Mouse (Mus musculus) urinary bladder, postnatal 14 days (tissue): Measurements from ENCODE around the gene Gm9918.
"Not testable (repeated sequence)": the region's sequence is repeated elsewhere in the genome, so short reads cannot be mapped to it uniquely, and the experiment has no call there.

Source experiments
- DNase-seq: peaks from one replicate; pipeline ENCODE4 v3.0.0; 2021; ENCODE audit warnings: low spot score

Gene Gm9918

DNA sequence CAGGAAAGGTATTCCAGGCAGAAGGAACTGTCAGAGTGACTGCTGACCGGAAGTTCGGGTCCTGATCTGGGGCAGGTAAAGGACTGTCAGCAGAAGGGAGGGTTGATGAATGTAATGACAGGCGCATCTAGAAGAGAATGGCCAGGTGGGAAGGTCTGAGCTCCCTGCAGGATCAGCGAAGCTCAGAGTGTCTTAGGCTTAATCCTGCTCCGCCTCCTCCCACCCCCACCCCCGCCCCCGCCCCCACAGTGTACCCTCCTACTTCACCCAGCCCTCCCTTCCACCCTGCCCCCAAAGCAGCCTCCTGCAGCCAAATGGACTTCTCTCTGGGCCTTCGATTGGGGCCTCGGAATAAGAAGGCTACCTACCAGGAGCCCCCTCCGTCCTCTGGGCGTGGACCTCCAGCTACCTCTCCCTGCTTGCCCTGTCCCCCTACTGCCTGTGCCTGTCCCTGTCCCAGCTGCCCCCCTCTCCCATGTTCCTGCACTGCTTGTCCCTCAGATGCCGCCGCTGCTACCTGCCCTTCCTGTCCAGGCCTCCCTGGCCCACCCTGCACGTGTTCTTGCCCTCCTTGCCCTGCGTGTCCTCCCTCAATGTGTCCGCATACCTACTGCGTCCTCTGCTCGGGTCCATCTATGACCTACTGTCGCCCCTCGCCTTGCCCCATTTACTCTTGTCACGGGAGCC is at the start of gene Gm9918:
Gene Gm9918 (plus strand): TSS at position 290 of the 687 bp plus-strand sequence.
- no peak for DNase-seq

DNA sequence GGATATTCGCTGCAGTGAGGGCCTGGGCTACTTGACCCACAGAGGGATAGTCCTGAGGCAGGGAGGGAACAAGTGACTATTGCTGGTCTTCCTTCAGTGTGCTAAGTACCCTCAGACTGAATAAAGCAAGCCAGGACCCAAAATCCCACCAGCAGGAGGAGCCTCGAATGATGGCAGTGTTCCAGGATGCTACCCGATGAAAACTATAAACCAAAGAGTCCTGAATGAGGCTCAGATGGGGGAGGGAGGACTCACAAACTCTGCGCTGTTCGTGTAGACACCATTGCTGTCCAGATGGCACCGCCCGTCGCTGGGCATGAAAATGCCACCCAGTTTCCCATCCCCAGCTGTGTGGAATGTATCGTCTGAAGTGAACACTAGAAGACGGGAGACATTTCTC is 48.0 kb upstream of the Gm9918 start:
- DNase-seq = no peak

DNA sequence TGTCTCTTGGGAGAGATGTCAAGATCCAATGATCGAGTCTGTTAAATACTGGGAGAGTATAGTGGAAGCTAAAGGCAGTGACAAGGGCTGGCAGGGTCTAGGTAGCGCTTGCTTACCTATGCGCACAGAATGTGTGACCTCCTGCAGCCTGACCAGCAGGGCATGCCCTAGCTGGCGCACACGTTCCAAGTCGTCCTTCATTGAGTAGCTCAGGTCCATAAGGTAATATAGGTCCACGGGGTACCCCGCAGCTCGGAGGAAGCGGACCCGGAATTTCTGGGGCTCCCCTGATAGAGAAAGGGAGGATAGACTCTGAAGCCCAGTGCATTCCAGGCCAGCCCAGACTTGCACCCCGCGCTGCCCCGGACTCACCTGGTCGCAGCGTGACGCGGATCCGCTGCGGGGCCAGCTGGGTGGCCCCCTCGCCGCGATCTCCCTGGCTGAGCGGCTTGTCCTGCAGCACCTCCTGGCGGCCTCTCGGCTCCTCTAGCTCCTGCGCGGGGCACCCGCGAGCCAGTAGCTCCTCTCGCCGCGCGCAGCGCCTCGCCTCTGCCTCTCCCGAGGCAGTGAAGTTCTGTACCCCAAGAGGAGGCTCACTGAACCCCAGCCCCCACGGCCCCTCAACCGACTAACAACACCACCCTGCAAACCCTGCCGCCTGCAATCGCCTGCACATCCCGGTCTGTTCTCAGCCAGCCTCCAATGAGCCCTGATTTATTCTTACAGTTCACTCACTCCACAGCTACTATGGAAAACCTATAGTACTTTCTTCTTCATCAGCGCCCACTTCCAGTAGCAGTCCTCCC is 46.0 kb upstream of the Gm9918 start:
- peak; percentile 89 for DNase-seq

DNA sequence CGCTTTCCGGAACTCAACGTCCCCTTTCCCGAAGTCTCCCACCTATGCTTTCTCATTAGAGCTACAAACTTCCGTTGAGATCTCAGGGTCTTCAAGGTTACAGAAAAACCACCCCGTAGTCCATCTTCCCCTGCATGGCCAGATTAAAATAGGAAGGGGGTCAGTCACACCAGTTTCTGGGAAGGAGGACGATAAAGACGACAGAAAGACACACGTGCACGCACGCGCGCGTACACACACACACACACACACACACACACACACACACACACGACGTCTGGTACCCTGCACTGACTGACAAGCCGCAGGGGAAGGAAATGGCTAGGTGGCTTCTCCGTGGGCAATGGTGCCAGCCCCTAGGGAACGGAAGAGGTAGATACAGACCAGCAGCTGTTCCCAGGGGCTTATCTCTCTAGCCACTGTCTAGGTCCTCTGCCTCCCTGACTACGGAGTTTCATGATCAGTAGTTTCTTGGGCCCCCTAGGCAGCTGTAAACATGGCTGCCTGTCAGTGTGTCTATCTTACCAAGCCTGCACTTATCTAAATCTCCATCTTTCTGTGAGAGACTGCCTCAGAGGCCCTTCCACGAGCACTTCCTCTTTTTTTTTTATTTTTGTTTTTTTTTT is 45.3 kb upstream of the Gm9918 start:
- DNase-seq = no peak

DNA sequence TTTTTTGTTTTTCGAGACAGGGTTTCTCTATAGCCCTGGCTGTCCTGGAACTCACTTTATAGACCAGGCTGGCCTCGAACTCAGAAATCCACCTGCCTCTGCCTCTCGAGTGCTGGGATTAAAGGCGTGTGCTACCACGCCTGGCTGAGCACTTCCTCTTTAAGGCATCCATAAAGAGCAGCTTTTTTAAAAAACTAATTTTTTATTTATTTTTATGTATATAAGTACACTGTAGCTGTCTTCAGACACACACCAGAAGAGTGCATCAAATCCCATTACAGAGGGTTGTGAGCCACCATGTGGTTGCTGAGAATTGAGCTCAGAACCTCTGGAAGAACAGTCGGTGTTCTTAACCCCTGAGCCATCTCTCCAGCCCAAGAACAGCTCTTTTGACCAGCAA is 44.7 kb upstream of the Gm9918 start:
- DNase-seq = not testable (repeated sequence)

DNA sequence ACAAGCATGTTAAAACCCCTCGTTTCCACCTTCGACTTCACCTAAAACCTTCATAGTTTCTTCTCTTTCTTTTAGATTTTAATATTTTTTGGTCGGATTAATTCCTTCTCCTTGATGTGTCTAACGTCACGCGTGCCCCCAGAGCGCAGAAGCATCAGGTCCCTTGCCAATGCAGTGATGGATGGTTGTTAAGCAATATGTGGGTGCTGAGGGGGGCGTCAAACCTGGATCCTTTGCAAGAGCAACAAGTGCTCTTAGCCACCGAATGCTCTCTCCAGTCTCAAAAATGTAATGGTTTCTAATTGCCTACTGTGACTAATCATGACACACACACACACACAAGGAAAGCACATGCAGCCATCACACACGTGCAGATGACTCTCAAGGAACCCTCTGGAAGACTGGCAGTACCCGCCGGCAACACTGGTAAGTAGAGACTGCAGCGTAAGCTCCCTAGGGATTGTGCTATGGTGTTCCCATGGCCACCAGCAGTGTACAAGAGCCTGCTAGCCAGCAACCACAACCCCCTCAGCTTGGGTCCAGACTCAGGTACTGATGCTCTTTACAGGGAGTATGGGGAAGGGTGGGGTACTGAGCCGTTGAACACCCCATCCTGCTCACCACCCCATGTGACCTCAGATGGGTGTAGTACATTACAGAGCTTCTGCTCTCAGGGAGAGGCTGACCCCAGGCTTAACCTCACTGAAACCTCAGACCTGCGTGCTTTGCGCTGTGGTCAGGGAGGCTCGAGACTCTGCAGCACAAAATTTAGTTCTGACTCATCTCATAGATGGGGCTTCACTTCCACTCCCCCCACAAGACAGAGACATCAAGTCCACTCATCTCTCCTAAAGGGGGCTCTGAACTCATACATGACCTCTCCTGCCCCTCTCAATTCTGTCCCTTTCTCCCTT is 39.7 kb upstream of the Gm9918 start:
- no peak for DNase-seq

DNA sequence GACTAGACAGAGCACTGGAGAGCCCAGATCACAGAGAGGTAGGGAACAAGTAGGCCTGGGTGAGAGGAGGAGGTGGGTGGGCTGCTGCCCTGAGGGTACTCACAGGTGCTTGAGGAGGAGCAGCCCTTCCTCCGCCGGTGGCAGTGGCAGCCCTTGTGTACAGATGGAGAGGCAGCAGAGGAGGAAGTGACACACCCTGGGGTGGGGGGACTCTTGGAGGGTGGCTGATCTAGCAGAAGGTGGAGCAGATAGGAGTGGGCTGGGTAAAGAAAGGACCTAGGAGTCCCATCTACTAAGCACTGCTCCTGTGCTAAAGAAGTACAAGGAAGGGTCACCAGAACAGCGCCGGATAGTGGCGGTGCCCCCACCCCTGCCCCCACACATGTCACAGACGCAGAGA is 38.6 kb upstream of the Gm9918 start, which contains the start of gene Itgb7:
Gene Itgb7 (minus strand): TSS at position 197 of the 400 bp plus-strand sequence.
- no peak for DNase-seq

DNA sequence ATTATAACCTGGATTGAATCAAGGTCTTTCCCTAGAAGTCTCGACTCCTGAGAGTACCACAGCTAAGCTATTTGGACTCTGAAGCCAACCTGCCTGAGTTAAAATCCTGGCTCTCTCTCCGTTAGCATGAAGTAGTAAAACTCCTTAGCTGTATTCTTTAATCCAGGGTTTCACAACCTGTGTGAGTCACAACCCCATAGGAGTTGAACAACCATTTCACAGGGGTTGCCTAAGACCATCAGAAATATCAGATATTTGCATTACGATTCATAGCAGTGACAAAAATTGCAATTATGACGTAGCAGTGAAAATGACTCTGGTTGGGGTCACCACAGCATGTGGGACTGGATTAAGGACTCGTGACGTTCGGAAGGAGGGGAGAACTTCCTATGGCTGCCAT is 37.6 kb upstream of the Gm9918 start:
- DNase-seq = no peak

DNA sequence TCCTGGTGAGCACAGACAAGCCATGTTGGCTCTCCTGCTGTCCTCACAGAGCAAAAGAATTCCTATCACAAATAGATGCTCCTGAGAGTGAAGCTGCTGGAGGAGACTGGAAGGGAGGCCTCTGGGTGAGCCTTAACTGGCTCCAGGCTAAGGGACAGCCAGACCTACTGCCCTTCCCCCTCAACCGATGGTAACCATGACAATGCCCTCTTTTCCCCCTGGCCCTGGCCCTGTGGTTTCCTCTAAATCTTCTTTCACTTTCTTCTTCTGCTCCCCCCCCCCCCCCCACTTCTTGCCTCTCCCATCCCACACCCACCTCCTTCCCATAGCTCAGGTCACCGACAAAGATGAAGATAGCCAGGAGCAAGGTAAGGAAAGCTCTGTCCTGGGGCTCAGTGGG is 36.5 kb upstream of the Gm9918 start:
- DNase-seq = no peak

DNA sequence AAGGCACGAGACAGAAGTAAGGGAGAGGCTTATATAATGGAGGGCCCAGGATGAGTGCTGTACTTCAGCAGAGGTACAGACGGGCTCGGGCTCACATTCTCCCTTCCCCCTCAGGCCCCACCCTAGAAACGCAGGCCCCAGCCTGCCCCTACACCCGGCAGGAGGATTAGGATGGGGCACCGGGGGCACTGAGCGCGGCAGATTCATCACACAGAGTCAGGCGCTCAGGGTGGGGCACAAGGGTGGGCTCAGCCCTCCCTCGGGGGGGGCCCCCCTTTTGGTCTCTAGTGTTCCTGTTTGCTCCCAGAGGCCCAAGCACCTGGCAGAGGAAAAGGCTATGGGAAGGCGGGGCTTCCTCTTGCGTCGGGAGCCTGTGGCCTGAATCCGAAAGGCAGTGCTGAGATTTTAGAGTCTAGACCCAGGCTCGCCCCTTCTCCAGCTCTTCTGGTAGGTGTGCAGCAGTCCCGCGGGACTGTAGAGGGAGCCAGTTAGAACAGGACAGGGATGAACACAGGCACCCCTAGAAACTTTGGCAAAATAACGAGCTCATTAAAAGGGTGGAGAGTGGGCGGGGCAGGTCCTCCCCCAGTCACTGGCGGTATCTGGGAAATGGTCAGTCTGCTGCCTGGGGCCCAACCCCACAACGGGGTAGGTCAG is 34.9 kb upstream of the Gm9918 start:
- peak; percentile 69 for DNase-seq

DNA sequence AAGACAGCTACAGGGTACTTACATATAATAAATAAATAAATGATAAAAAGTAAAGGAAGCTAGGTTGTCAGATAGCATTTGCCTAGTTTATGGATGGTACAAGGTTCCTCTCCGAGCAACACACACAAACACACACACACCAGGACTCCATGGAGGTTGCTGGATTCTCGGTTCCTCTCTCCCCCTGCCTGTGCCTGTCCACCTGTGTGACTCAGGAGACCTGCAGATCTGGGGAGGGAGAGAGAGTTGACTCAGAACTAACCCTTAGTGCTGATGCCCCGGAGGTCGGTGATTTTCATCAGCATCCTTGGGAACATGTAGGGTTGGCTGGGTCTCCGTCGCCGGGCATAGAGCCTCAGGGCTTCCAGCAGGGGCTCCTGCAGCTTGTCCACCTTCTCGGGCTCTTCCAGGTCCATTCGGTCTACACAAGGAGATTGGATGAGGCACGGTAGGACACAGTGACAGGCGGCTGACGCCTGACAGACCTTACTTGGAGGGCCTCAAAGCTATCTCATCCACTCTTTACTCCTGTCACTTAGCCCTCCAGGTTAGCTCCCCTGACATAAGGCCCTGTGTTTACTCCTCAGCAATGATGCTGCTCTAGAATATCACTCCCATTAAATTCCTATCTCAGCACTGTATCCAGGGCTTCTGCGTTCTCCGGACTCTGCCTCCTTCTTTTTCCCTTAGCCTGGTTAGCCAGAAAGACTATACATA is 31.7 kb upstream of the Gm9918 start:
- DNase-seq = no peak

DNA sequence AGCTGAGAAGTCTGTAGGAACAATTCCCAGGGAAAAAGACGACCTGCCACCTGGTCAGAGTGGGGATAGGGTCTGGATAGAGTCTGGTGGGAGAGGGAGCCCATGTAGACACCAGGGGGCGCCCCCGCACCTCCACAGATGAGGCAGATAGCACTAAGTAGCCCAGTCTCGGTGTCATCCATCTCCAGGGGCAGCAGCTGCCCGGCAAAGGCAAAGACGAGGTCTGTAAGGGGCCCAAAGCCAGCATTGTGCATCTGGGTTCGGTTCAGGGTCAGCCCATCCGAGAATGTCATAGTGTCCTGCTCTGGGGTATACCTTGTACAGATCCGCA is 31.1 kb upstream of the Gm9918 start:
- DNase-seq = peak; percentile 76

DNA sequence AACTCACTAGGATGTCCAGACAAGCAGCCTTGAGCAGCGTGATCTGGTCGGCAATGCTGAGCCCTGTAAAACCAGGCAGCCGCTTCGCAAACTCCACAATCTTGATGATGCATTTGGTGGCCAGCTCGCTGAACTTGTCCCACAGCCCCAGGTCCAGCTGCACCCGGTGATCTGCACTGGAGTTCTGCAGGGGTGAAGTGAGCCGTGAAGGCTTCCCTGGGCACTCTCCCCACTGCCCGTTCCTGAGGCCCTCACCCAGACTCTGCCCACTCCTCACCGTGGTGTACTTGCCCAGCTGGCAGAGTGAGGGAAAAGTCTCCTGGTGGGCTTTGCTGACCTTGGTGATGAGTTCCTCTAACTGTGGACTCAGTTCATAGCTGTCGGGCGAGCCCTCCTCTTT is 30.5 kb upstream of the Gm9918 start:
- no peak for DNase-seq

DNA sequence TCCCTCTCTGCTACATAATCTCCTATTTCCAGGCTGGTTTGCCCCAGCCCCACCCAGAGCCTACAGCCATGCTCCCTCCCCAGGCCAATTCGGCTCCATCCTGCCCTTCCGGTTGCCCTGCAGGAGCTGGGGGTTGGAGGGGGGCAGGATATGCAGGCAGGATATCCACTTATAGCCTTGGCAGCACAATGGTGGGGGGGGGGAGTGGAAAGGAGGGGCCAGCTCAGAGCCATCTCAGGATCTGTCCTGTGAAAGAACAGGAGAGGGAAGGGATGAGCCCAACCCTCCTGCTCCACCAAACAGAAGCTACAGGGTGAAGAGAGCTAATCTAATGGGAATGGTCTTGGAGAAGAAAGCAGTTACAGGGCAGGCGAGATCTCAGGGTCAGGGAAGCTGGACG is 29.8 kb upstream of the Gm9918 start:
- no peak for DNase-seq

DNA sequence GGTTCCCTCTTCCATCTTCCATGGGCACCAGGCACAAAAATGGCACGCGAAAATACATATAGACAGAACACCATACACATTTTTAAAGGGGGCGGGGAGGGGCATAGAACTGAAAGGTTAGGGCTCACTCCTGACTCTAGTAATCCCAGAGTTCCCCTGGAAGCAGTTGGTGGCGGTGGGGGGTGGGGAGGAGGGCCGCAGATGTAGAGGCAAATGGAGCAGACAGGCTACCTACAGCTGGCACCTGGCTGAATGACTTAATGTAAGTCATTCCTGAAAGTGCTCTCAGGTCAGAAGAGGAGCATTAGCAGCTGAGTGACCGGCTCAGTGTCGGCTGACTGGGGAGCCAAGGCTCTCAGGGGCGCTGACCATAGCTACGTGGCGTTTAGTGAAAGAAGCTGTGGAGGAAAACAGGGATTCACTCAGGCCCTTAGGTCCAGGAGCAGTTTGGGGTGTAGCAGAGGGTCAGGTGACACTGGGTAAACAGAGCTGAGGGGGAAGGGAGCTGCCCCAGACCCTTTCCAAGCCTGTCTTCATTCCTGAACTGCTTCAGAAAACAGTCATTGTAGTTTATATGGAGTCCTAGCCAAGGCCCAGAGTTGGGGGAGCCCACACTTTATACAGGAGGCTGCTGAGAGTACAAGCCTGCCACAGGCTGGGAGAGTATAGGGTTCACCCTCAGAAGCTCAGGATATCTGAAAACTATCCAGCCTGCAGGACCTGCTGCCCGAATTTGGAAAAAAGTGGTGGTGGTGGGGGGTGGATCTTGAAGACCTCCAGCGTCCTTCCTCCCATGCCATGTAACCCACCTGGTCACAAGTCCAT is 27.7 kb upstream of the Gm9918 start:
- no peak for DNase-seq

DNA sequence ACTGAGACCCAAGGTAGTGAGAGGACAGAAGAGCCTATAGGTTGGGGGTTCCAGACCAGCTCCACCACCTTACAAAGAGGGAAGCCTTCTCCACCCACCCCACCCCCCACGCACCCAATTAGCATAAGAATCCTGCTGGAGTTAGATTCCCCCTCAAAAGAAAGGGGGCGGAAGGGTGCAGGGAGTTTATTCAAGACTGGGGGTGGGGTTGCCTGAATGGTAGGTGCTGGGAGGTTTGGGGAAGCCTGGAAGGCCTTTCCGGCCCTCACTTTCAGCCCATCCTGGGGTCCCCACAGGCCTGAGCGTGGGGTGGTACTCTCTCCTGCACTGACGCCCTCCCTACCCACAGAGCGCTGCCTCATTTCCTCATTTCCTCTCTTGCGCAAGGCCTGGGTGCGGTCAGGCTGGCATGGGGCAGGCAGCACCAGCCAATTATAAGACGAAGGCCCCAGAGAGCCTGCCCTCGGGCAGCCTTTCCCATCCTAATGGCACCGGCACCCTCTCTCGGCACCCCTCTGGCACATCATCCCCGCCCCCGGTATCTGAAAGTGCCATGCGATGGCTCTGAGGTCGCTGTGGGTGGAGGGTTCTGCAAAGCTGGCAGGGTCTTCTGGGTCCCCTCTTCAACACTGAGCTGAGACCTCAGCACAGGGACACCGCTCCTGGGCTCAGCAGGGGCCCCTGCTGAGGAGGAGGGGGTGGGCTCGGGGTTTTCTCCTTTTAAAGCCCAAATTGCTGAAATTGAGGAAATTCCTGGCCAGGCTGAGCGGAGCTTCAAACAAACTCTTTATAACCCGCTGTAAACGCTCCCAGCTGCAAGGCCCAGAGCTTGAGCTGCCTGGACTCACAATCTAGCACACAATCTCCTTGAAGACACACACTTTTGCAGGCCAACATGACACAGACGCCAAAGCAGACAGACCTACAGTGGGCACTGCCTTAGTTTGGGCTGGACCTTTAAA is 26.9 kb upstream of the Gm9918 start:
- DNase-seq = peak; percentile 87

DNA sequence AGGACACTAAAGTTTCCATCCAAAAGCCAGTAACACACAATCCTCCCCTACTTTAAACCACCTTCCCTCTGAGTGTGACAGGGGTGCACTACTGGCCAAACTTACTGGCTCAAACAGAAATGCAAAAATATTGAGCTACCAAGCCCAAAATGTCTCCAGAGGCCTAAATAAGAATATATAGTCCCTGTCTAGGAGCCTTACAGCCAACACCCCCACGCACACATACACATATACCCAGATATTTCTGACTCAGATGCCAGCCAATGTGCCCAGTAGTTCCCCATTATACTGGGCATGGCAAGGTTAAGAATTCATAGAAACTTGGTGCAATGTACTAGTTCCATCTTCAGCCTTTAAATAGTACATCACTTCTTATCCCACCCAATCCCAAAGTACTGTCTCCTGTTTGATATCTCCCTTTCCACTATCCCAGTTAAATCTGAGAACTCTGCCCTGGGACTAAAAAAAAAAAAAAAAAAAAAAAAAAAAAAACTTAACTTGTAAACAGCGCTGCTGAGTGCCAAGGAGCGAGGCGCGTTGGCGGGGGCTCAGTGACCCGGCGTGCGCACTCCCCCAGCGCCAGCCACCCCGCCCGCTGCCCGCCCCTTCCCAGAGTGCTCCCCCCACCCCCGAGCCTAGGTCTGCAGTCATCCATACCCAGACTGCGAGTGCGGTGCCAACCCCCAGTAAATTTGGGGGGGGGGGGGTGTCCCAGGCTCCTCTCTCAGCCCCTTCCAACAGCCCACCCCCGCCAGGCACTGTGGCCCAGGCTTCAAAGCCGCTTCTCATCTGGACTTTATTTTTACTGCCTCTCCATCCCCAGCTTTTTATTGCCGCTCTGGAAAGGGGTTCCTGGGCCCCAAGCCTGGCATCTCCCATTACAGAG is 25.8 kb upstream of the Gm9918 start:
- peak; percentile 40 for DNase-seq

DNA sequence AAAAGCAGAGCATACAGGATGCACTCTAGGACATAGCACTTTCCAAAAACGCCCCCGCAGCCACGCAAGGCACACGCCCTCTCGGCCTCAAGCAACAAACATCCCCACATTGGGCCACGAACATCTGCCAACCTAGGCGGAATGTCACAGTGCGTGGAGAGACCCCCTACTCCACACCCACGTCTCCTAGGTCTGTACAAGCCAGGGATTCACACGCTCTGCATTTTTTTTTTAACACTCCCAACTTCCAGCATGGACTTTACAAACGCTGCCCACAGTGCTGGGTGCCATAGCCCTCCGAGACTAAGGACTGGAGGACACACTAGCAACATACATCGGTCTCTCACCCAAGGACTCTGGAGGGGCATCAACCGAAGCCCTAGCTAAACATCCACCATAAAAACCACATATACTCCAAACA is 24.9 kb upstream of the Gm9918 start:
- DNase-seq = peak; percentile 41
